Mouse (Mus musculus) ES-E14 (cell line): Measurements from ENCODE around the gene Klhl22. TPM values are rescaled to one million over a fixed set of nuclear protein-coding genes. Genes with fewer than 3 reads are reported as not detected.

Experiments used
- DNase-seq: peaks from one replicate; pipeline ENCODE4 v3.0.0-alpha.2; 2013; ENCODE audit warnings: low read depth, low spot score
- H3K27ac ChIP-seq: 2 replicates; pipeline ENCODE4 v1.5.1; 2012; ENCODE audit warnings: low read depth, mild to moderate bottlenecking, low read length, moderate library complexity, mixed read lengths; ENCODE audit not compliant: poor library complexity, insufficient read depth, severe bottlenecking
- H3K36me3 ChIP-seq: 2 replicates; pipeline ENCODE4 v1.6.1; 2012; ENCODE audit warnings: mild to moderate bottlenecking, low read length, moderate library complexity, mixed read lengths; ENCODE audit not compliant: control insufficient read depth, poor library complexity, insufficient read depth, severe bottlenecking
- H3K4me1 ChIP-seq, 2 experiments: fragments of 150-350 bp in 1 of 2; sonication (generic) in 1 of 2; 2 replicates each; pipeline ENCODE4 v1.6.1; 2012; ENCODE audit warnings: low read length in 2 of 2, mild to moderate bottlenecking in 1 of 2, mixed read lengths in 1 of 2; ENCODE audit not compliant: control insufficient read depth in 2 of 2, insufficient read depth in 2 of 2, poor library complexity in 1 of 2
- H3K4me3 ChIP-seq, 2 experiments: fragments of 150-350 bp in 1 of 2; sonication (generic) in 1 of 2; 2 replicates each; pipeline ENCODE4 v1.5.1; 2012; ENCODE audit warnings: low read length in 2 of 2, low read depth in 1 of 2, mild to moderate bottlenecking in 1 of 2, mixed read lengths in 1 of 2; ENCODE audit not compliant: insufficient read depth in 1 of 2, poor library complexity in 1 of 2, severe bottlenecking in 1 of 2
- H3K9ac ChIP-seq: 2 replicates; pipeline ENCODE4 v1.6.1; 2012; ENCODE audit warnings: low read depth, mild to moderate bottlenecking, low read length, mixed read lengths; ENCODE audit not compliant: poor library complexity, insufficient read depth, severe bottlenecking
- H3K9me3 ChIP-seq: fragments of 150-350 bp; sonication (generic); 2 replicates; pipeline ENCODE4 v1.6.1; 2012; ENCODE audit warnings: low read depth, mild to moderate bottlenecking, low read length; ENCODE audit not compliant: control insufficient read depth, insufficient read depth
- CHD2 ChIP-seq: IDR thresholded peaks from 2 replicates; pipeline ENCODE4 v1.6.1; 2014; ENCODE audit warnings: mild to moderate bottlenecking, low read depth, low read length, inconsistent platforms
- HCFC1 ChIP-seq: IDR thresholded peaks from 2 replicates; pipeline ENCODE4 v1.6.1; 2012; ENCODE audit warnings: low read length, inconsistent platforms, borderline replicate concordance; ENCODE audit not compliant: insufficient read depth
- MAFK ChIP-seq: IDR thresholded peaks from 2 replicates; pipeline ENCODE4 v1.6.1; 2014; ENCODE audit warnings: mild to moderate bottlenecking, low read depth, low read length, inconsistent platforms; ENCODE audit not compliant: insufficient read depth
- ZC3H11A ChIP-seq: IDR thresholded peaks from 2 replicates; pipeline ENCODE4 v1.6.1; 2012; ENCODE audit warnings: low read depth, mild to moderate bottlenecking, inconsistent platforms, low read length, borderline replicate concordance
- ZNF384 ChIP-seq: IDR thresholded peaks from 2 replicates; pipeline ENCODE4 v1.6.1; 2012; ENCODE audit warnings: low read depth, low read length, inconsistent platforms
- in situ Hi-C, 2 experiments: fragments of 600-800 bp; cut with MboI; formaldehyde crosslinking; loops; one replicate each; pipeline ENCODE4 v1.15.1; 2025; ENCODE audit warnings: low sequenced_read_pairs in 2 of 2, inconsistent platforms in 1 of 2; ENCODE audit not compliant: unreplicated experiment in 2 of 2
- total RNA-seq: library from RNA; depleted of rRNA; stranded (reverse); fragments of 300-350 nt; gene quantifications from 2 replicates; pipeline ENCODE4 v1.2.3, GENCODE M21; 2012

Klhl22 gene
- total RNA-seq, 1 experiment, result 64.7 TPM

- Histone ChIP-seq H3K27ac (no peak overlapping the region), H3K4me1 (no peaks in the 10 kb centered on the region), H3K36me3 (peaks cover 6% of the 10 kb centered on the region), H3K4me3 (no peak overlapping the region), H3K9me3 (no peaks in the 10 kb centered on the region), H3K9ac (no peak overlapping the region)
- no peak for TF ChIP-seq ZNF384
- no peak for TF ChIP-seq CHD2
- no peak for TF ChIP-seq MAFK
- TF ChIP-seq HCFC1, result no peak
- no peak for TF ChIP-seq ZC3H11A
- in situ Hi-C loops, result no loop called here
- no peak for DNase-seq
These were observed 11.9 kb downstream of the Klhl22 start for GRCm38 (mm10) chr16:17771117-17771865.

GRCm38 (mm10) chr16:17776828-17777227, 17.4 kb downstream of the Klhl22 start:
- no peak overlapping the region for H3K9ac ChIP-seq
- no peak for DNase-seq
- in situ Hi-C loops, result no loop called here
- TF ChIP-seq MAFK (no peak), ZNF384 (no peak)
- H3K27ac ChIP-seq, result no peak overlapping the region
- H3K36me3 ChIP-seq, result peaks cover 23% of the 10 kb centered on the region
- H3K4me1 ChIP-seq, result no peaks in the 10 kb centered on the region
- no peak overlapping the region for H3K4me3 ChIP-seq
- no peaks in the 10 kb centered on the region for H3K9me3 ChIP-seq

GRCm38 (mm10) chr16:17778223-17778622, 18.8 kb downstream of the Klhl22 start:
- Histone ChIP-seq H3K9me3 (no peaks in the 10 kb centered on the region), H3K4me3 (no peak overlapping the region), H3K4me1 (no peaks in the 10 kb centered on the region), H3K9ac (no peak overlapping the region), H3K27ac (no peak overlapping the region), H3K36me3 (peaks cover 25% of the 10 kb centered on the region)
- no peak for TF ChIP-seq ZNF384
- TF ChIP-seq MAFK, result no peak
- no peak for TF ChIP-seq ZC3H11A
- no peak for TF ChIP-seq CHD2
- no peak for TF ChIP-seq HCFC1
- DNase-seq, result no peak
- in situ Hi-C loops, result no loop called here

- Histone ChIP-seq H3K9me3 (no peaks in the 10 kb centered on the region), H3K4me3 (no peak overlapping the region), H3K4me1 (no peaks in the 10 kb centered on the region), H3K9ac (no peak overlapping the region), H3K36me3 (peaks cover 30% of the 10 kb centered on the region), H3K27ac (no peak overlapping the region)
- TF ChIP-seq HCFC1 (no peak), ZC3H11A (no peak), CHD2 (no peak), MAFK (no peak), ZNF384 (no peak)
- in situ Hi-C loops, result no loop called here
- DNase-seq, result no peak
These were observed 20.3 kb downstream of the Klhl22 start for GRCm38 (mm10) chr16:17779692-17780091.

GRCm38 (mm10) chr16:17785337-17785736, 25.9 kb downstream of the Klhl22 start:
- TF ChIP-seq MAFK, result no peak
- TF ChIP-seq CHD2, result no peak
- TF ChIP-seq ZC3H11A, result no peak
- TF ChIP-seq HCFC1, result no peak
- TF ChIP-seq ZNF384, result no peak
- H3K36me3 ChIP-seq, result peaks cover 22% of the 10 kb centered on the region
- H3K9ac ChIP-seq, result no peak overlapping the region
- no peaks in the 10 kb centered on the region for H3K4me1 ChIP-seq
- H3K27ac ChIP-seq, result no peak overlapping the region
- in situ Hi-C loops, result no loop called here
- DNase-seq, result no peak
- no peak overlapping the region for H3K4me3 ChIP-seq
- H3K9me3 ChIP-seq, result no peaks in the 10 kb centered on the region
